Mouse (Mus musculus) adrenal gland, adult (tissue): ENCODE measurements around the gene Cela2a.

ENCODE experiments used
- DNase-seq, 2 experiments: peaks; one replicate each; pipeline ENCODE4 v3.0.0; 2022 to 2023; ENCODE audit warnings: low spot score in 1 of 2; ENCODE audit not compliant: inconsistent age in 2 of 2

Gene Cela2a

DNA sequence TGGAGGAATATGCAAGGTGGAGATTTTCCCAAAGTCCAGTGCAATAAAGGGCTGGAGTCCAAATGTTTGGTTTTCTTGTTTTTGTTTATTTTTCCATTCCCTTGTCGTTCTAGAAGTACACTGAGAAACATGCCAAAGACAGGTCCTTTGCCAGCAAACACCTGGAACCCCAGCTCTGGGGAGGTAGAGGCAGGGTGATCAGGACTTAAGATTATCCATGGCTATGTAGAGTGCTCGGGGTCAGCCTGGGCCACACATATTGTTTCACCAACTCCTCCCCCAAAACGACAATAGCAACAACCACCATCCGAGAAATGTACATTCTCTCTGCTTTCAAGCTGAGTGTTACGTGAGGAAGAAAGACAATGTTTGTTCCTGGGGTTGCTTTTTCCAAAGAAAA lies at the start of gene Cela2a:
Gene Cela2a, minus strand, starts transcription at position 101 of the 400 bp plus-strand sequence.
- no peak for DNase-seq

DNA sequence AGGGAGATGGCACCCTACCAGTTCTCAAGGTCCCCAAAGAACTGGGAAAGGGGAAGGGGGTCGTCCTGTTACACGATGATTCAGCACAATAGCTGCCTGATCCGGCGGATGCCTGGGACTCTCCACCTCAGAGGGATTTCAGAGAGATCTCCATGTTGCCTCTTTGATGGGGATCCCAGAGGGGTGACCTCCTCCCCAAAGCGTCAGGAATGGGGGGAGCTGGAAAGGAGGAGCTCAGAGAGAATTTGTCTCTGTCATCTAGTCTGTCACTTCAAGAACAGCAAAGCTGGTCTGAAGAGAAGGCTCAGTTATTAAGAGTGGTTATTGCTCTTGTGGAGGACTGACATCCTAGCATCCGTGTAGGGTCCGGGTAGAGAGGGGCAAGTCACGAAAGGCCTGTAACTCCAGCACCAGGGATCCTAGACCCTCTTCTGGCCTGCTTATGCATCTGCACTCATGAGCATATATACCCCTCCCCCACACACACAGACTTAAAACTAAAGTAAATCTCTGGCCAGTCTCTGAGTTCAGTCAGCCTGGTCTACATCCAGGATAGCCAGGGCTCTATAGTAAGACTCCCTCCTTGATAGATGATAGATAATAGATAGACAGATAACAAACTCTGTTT lies 49.6 kb upstream of the Cela2a start:
- DNase-seq, result no peak

- DNase-seq, result peak; percentile 86 to 93
Measured at GRCm38 (mm10) chr4:141874601-141875460, 48.9 kb upstream of the Cela2a start, which contains the start of gene Efhd2. Efhd2 (minus strand) TSS chr4:141874920.

GRCm38 (mm10) chr4:141874111-141874600 lies 48.2 kb upstream of the Cela2a start:
- DNase-seq, result no peak

- peak in 1 of 2 experiments; percentile 54 for DNase-seq
Measured at GRCm38 (mm10) chr4:141872977-141873376, 47.0 kb upstream of the Cela2a start.

- peak in 1 of 2 experiments; percentile 38 for DNase-seq
Measured at GRCm38 (mm10) chr4:141871909-141872308, 45.9 kb upstream of the Cela2a start.

DNA sequence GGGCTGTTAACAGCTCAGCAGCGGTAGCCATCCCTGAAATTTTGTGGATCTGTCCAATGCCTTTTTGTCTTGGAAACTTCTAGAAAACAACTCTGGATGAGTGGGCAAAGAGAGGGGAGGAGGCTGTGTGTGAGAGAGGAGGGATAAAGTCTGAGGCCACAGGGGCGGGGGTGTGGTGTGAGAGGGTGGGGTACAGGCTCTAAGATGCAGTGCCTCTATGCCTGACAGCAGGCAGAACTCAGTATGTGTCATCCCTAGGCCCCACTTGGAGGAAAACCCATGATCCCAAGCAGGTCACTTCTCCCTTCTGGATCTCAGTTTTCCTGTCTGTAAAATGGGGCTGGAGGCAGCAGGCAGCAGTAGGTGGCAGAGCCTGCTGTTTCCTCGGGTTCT lies 45.4 kb upstream of the Cela2a start:
- peak in 1 of 2 experiments; percentile 31 for DNase-seq

DNA sequence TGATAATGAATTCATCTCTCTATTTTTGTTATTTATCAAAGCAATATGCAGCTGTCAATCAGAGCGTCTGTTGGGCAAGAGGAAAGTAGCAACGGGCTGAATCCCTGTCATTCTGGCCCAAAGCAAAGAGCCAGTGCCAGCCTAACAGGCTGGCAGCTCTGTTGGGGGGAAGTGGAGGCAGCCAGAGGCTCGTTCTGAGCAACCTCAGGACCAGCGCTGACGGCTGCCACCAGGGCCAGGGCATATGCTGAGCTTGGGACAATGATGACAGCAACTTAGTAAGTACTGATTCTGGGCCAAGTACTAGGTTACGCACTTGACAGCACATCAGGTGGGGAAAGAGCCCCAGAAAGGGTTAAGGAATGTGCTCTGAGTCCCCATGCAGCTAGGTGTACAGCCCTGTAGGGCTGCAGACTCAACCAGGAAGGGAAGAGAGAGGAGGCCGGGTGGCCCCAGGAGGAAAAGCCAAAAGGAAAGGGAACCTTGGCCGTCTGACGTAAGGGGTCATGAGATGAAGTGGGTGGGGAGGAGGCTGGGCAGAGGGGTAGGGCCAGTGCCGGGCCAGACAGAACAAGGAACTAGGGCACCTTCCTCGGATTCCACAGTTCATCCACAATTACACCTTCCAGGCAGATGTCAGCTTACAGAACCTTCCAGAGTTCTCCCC lies 44.8 kb upstream of the Cela2a start:
- DNase-seq, result peak in 1 of 2 experiments; percentile 60

DNA sequence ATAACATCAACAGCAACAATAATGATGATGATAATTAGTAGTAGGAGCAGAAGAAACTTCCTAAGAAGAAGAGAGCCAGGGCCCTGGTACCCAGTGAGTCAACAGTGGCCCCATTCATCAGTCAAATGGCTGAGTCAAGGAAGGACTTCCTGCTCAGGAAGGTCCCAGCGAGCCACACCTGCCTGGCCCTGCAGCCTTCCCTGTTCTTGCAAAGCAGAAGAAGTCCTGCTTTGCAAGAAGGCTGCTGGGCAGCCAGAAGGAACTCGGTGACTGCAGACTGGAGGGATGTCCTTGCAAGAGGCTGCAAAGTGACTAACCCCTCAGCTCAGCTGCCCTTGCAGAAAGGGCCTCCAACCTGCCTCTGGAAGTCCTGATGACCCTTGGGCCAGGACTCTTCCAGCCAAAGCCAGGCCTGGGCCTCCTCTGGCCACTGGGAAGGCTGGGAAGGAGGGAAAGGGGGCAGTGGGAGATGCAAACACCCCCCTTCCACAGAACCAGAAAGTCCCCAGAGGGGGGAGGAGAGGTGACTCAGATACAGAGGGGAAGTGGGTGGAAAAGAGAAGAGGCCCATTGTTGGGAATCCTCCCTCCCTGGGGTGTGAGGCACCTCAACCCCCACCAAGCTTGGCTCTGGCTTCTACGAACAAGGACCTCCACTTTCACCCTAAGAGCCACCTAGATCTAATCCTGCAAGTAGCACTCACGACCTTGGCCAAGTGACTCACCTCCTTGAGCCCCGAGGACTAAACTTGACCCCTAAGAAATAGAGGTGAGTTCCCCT lies 43.7 kb upstream of the Cela2a start:
- peak in 1 of 2 experiments; percentile 78 for DNase-seq

- DNase-seq, result no peak
Measured at GRCm38 (mm10) chr4:141868051-141868450, 42.1 kb upstream of the Cela2a start.

GRCm38 (mm10) chr4:141867498-141867897 lies 41.5 kb upstream of the Cela2a start:
- peak; percentile 67 to 73 for DNase-seq

GRCm38 (mm10) chr4:141866933-141867490 lies 41.1 kb upstream of the Cela2a start:
- DNase-seq, result peak in 1 of 2 experiments; percentile 67

DNA sequence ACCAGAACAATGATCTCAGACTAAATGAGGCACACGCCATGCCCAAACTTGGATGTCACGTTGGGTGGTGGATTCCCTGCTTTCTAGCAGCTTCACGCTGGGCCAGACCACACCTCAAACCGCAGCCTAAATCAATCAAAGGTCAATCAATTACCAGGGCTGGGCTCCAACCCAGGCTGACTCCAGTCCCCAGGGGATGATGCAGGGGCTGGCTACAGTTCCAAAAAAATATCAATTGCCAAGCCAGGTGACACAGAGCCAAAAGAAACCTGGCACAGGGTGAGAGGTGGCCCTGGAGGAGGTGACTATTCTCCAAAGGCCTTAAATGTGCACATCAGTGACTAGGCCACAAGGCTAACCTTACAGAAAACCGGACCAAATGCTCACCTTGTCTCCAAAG lies 39.6 kb upstream of the Cela2a start:
- DNase-seq, result peak in 1 of 2 experiments; percentile 50

- DNase-seq, result peak in 1 of 2 experiments; percentile 26
Measured at GRCm38 (mm10) chr4:141865006-141865405, 39.0 kb upstream of the Cela2a start.

- DNase-seq, result no peak
Measured at GRCm38 (mm10) chr4:141864506-141864905, 38.5 kb upstream of the Cela2a start.

DNA sequence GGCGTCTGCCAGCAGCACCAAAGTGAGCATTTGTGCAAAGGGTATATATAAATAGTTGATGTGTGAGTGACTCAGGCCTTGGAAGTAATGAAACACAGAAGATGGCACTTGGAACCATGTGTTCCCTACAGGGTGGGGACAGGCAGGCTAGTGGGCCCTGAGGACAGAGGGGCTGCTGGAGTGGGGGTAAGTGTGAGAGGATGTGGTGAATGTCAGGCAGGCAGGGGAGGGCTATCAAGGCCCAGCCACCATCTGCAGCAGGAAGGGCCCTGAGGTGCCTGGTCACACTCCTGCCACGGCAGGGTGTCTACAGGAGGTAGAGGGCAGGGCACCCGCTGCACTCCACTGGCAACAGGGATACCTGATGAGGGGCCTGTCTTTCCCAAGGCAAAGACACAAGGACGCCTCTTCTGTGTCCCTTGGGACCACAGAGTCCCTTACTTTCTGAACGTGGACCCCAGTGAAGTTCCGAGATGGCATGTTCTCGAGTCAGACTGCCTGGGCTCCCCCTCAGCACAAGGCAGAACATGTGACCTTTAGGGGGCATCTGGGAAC lies 37.8 kb upstream of the Cela2a start:
- no peak for DNase-seq

DNA sequence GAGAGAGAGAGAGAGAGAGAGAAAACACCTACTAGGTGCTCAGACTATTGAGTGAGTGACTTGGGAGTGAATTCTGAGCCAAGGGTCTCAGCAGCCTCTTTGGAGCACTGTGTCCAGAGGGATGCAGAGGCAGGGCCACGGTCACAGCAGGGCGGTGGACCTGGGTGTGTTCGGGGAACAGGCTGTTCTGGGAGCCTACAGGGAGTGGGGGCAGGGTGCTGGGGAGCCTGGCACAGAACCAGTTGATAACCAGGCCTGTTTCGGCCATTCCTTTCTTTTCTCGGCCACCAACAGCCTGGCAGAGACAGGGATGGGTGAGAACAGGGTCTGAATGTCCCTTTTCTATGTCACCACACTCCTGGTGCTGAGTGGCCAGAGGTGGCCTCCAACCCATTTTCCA lies 36.9 kb upstream of the Cela2a start:
- no peak for DNase-seq

GRCm38 (mm10) chr4:141861591-141862295 lies 35.8 kb upstream of the Cela2a start:
- peak; percentile 51 to 66 for DNase-seq

GRCm38 (mm10) chr4:141860246-141860841 lies 34.4 kb upstream of the Cela2a start:
- DNase-seq, result peak in 1 of 2 experiments; percentile 25
